Mouse (Mus musculus) testis, adult 2 months (tissue): ENCODE measurements around the gene Mettl18. TPM values are rescaled to one million over a fixed set of nuclear protein-coding genes. Genes with fewer than 3 reads are reported as not detected.
"Not testable (repeated sequence)": the region's sequence is repeated elsewhere in the genome, so short reads cannot be mapped to it uniquely, and the experiment has no call there.

ENCODE experiments used
- H3K27ac ChIP-seq: fragments of 200-500 bp; 2 replicates; pipeline ENCODE4 v1.5.1; 2012; ENCODE audit warnings: low read depth, low read length; ENCODE audit not compliant: control insufficient read depth, insufficient read depth
- H3K27me3 ChIP-seq: fragments of 200-500 bp; 2 replicates; pipeline ENCODE4 v1.6.1; 2012; ENCODE audit warnings: mild to moderate bottlenecking, low read length, moderate library complexity; ENCODE audit not compliant: control insufficient read depth, insufficient read depth
- H3K36me3 ChIP-seq: fragments of 200-500 bp; 2 replicates; pipeline ENCODE4 v1.6.1; 2012; ENCODE audit warnings: mild to moderate bottlenecking, low read length; ENCODE audit not compliant: control insufficient read depth, insufficient read depth
- H3K4me1 ChIP-seq: fragments of 200-500 bp; 2 replicates; pipeline ENCODE4 v1.6.1; 2012; ENCODE audit warnings: low read length; ENCODE audit not compliant: control insufficient read depth, insufficient read depth
- H3K4me3 ChIP-seq: fragments of 200-500 bp; 2 replicates; pipeline ENCODE4 v1.5.1; 2012; ENCODE audit warnings: low read depth, mild to moderate bottlenecking, low read length, moderate library complexity, mixed read lengths; ENCODE audit not compliant: control insufficient read depth
- CTCF ChIP-seq: fragments of 200-500 bp; IDR thresholded peaks from 2 replicates; pipeline ENCODE4 v1.5.1; 2012; ENCODE audit warnings: low read depth, mild to moderate bottlenecking, inconsistent platforms, low read length, moderate library complexity; ENCODE audit not compliant: control insufficient read depth, insufficient read depth, insufficient replicate concordance
- POLR2A ChIP-seq: fragments of 200-500 bp; IDR thresholded peaks from 2 replicates; pipeline ENCODE4 v1.6.1; 2012; ENCODE audit warnings: low read depth, mild to moderate bottlenecking, inconsistent platforms, low read length, moderate library complexity; ENCODE audit not compliant: control insufficient read depth
- polyA plus RNA-seq: library from polyadenylated mRNA; depleted of rRNA; stranded (reverse); fragments of >200 nt; gene quantifications from 2 replicates; pipeline ENCODE4 v1.2.3, GENCODE M21; 2012; rRNA removed

Gene Mettl18
- polyA plus RNA-seq, 1 experiment: 0.86 TPM

DNA sequence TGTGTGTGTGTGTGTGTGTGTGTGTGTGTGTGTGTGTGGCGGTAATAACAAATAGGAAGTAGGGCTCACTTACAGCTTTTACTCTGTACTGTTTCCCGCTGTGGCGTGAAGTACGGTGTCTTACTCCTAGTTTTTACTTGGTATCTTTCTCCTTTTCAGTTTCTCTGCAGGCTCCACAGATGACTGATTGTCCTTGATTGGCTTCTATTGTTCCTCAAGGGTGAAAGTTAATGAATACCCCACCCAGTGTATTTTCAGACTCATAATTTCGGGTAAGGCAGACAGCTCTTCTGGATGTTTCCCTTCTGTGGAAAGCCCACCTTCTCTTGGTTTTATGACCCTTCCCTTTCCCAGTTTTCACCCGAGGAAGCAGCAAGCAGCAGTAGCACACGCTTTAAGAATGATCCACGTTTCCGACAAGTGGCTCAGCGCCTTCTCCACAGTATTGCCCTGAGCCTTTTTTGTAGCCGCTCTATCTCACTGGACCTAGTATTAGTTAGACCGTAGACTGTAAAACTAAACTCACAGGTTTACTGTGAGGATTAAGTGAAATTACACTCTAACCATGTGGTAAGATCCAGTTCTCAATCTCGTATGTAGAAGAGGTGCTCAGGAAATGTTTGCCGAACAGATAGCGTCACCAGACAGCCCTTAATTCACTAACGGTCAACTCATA is 23.7 kb downstream of the Mettl18 start:
- TF ChIP-seq POLR2A: no peak
- TF ChIP-seq CTCF: no peak
- Histone ChIP-seq H3K27me3 (no peaks in the 10 kb centered on the region), H3K4me1 (no peaks in the 10 kb centered on the region), H3K36me3 (no peaks in the 10 kb centered on the region), H3K27ac (no peak overlapping the region), H3K4me3 (no peak overlapping the region)

DNA sequence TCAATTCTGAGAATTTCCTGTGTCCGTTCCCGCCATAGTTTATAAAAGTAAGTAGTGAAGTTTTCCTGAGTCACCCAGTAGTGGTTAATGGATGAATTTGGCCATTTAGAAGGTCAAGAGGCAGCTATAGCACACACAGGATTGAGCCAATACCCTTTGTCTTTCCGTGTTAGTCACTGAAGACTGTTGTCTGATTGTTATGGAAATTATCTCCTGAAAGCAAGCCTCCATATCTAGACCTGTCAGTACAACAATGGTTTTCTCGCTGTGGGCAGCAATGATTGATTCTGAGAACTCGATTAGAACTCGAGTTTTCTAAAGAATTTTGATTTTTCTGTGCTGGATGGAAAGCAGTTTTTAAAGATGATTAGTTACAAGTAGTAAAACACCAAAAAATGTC is 25.1 kb downstream of the Mettl18 start:
- Histone ChIP-seq H3K4me3 (no peak overlapping the region), H3K4me1 (no peaks in the 10 kb centered on the region), H3K27me3 (no peaks in the 10 kb centered on the region), H3K27ac (no peak overlapping the region), H3K36me3 (no peaks in the 10 kb centered on the region)
- no peak for TF ChIP-seq POLR2A
- TF ChIP-seq CTCF: no peak

DNA sequence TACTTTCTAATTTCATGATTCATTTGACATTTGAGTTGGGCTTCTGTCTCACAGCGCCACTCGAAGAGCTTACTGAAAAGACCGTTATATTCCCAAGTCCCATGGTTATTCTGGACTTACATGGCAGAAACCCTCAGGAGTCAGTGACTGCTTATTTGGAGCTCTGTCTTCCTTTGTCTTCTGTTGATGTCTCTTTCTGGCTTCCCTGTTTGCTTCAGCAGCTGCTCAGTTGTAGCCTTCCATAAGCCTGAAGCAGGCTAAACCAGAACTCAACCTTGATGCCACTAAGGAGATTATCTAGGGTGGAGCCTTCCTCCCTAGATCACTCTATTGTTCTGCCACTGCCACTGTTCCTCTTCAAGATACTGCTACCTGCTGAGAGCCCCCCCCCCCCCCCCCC is 26.1 kb downstream of the Mettl18 start:
- not testable (repeated sequence) for H3K36me3 ChIP-seq, H3K27ac ChIP-seq, H3K4me3 ChIP-seq, H3K4me1 ChIP-seq, H3K27me3 ChIP-seq

DNA sequence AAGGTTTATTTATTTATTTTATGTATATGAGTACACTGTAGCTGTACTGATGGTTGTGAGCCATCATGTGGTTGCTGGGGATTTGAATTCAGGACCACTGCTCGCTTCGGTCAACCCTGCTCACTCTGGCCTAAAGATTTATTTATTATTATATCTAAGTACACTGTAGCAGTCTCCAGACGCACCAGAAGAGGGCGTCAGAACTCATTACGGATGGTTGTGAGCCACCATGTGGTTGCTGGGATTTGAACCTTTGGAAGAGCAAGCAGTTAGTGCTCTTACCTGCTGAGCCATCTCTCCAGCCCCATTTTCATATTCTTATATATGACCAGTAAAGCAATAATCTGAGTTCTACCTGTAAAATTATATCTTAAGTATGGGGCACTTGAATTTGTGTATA is 27.4 kb downstream of the Mettl18 start:
- H3K27ac ChIP-seq, H3K36me3 ChIP-seq, H3K4me3 ChIP-seq, H3K4me1 ChIP-seq, H3K27me3 ChIP-seq: not testable (repeated sequence)

DNA sequence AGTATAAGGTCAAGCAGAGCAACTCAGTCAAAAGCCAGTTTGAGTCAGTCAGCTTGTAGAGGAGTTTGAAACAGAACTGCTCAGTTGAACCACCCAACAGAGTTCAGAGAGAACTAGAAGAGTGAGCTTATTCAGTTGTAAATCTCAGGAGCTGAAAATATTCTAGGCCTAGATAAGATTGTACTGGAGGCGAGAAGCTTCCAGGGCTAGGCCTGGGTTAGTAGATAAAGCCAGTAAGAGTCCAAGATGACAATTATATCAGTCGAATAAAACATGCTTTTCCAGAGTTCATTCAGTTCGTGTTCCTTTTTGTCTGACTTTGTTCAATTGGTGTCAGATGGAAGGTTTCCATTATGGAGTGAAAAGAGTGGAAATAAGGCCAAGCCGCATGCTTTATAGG is 31.0 kb downstream of the Mettl18 start:
- Histone ChIP-seq H3K4me1 (no peaks in the 10 kb centered on the region), H3K27ac (no peak overlapping the region), H3K4me3 (no peak overlapping the region), H3K27me3 (no peaks in the 10 kb centered on the region), H3K36me3 (no peaks in the 10 kb centered on the region)
- TF ChIP-seq CTCF (no peak), POLR2A (no peak)

DNA sequence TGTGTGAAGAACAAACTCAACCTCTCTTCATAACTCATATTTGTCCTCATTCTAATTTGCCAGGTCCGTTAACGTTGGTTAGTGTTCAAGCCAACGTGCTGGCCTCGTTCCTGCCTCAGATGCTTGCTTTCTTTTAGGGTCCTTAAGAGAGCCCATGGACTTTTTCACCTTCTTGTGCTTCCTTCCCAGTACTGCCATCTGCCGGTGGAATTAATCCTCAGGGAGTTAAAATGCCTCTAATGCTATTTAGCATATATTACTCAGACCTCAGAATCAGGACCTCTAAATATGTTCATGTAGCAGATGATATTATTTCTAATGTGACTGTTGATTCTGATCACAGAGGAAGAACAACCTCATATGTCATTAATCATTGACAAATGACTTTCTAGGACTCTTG is 32.7 kb downstream of the Mettl18 start:
- Histone ChIP-seq H3K27me3 (no peaks in the 10 kb centered on the region), H3K27ac (no peak overlapping the region), H3K36me3 (no peaks in the 10 kb centered on the region), H3K4me3 (no peak overlapping the region), H3K4me1 (no peaks in the 10 kb centered on the region)
- TF ChIP-seq POLR2A (no peak), CTCF (no peak)

DNA sequence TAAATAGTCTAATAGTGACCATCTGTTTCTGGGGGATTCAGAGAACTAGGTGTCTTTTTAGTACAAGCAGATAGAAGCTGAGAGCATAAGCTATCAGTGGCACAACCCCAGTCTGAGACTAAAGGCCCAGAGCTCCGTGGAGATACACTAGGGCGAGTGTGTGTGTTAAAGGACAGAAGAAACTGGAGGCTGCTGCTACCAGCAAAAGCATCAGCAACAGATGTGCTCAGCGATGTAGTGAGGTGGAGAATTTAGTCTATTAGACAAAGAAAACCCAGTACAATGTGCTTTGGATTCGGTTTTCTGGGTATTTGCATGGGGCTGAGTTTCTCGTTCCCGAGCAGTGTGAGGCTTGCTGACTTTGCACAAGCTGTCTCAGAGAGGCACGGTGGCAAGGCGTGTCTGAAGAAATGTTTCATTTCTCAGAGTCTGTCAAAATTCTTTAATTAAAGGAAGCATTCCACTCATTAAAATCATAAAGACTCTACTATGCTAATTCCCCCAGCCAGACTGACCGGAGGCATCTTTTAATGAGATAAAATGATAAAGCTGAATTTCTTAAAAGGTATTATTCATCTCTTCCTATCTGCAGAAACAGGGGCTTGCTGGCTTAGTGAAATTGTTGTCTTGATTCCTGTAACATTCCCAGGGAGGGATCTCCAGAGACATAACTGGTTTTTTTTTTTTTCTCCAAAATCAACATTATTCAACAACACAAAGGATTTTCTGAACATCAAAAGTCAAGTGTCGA is 45.9 kb downstream of the Mettl18 start:
- H3K4me1 ChIP-seq: no peaks in the 10 kb centered on the region
- TF ChIP-seq POLR2A: no peak
- no peak for TF ChIP-seq CTCF
- H3K27me3 ChIP-seq: no peaks in the 10 kb centered on the region
- no peak overlapping the region for H3K27ac ChIP-seq
- no peak overlapping the region for H3K4me3 ChIP-seq
- H3K36me3 ChIP-seq: no peaks in the 10 kb centered on the region

DNA sequence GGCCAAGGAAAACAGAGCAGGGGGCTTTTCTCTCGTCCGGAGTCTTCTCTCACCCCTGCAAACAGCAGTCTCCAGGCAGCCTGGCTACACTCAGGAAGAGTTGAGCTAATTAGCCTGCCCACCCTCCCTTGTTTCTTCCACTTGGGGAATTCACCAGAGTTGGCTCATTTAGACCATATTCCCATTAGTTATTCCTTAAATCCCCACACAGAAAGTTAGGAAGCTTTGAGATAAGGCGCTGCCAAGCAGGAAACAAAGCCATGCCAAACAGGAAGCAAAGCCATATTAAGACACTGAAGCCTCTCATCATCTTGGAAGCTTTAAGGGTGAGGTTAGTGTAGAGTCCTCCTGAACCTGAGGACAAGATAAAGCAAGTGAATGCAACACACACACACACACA is 48.9 kb downstream of the Mettl18 start:
- Histone ChIP-seq H3K36me3 (no peaks in the 10 kb centered on the region), H3K27me3 (no peaks in the 10 kb centered on the region), H3K27ac (no peak overlapping the region), H3K4me3 (no peak overlapping the region), H3K4me1 (no peaks in the 10 kb centered on the region)
- TF ChIP-seq POLR2A: no peak
- TF ChIP-seq CTCF: no peak

Other genes with a start within 250 kb of the Mettl18 start
- gene Kifap3, start 215.3 kb upstream of the Mettl18 start, polyA plus RNA-seq: 53.3 and 62.6 TPM in 2 replicates
- gene Scyl3, start 65.8 kb upstream of the Mettl18 start, polyA plus RNA-seq: 9.0 TPM in 2 replicates
- 6.9 and 9.6 TPM in 2 replicates for gene BC055324, start 93 bp upstream of the Mettl18 start, polyA plus RNA-seq
- 0.26 and 0.49 TPM in 2 replicates for gene Sele, start 53.3 kb downstream of the Mettl18 start, polyA plus RNA-seq
- gene Sell, start 67.1 kb downstream of the Mettl18 start, polyA plus RNA-seq: 1.3 and 2.2 TPM in 2 replicates
- gene Selp, start 120.4 kb downstream of the Mettl18 start, polyA plus RNA-seq: 1.6 and 3.2 TPM in 2 replicates
- gene F5, start 156.9 kb downstream of the Mettl18 start, polyA plus RNA-seq: 7.1 and 8.1 TPM in 2 replicates